Comparison of ENCODE assay signal across 8 mouse cellular contexts in the genomic region with DNA sequence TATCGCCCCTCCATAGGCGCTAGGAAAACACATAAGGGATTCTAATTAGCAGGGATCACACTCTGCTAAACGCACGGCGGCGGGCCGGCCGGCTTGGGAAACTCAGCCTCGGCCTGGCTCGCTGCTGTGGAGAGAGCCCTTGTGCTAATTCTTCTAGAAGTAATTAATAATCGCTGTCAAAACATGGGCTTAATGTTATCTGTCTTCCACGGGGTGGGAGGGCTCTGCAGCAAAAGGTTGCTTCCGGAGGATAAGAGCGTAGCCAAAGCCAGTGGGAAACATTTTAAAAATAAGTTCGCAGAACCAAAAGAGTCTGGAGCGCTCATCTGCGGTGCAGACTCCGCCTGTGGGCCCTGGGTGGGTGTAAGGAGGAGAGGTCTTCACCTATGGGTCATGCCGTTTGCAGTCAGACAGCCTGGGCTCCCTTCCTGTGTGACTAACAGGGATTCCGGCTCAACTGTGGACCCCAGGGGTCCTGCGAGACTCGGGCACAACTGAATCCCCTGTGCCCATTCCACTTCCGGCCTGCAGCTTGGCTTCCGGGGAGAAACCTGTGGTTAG.
DNase-seq lines count a peak whose midpoint lies in the region; ATAC-seq and TF ChIP-seq lines count a peak whose summit lies in the region.

No protein-coding gene starts in this region.

- H3K36me3 ChIP-seq in forebrain, postnatal 0 days (ENCODE audit: insufficient read depth), result no peaks in the 10 kb centered on the region
- H3K36me3 ChIP-seq in intestine, embryonic 14.5 days (ENCODE audit: control insufficient read depth, insufficient read depth, low read length), result no peaks in the 10 kb centered on the region
- no peaks in the 10 kb centered on the region for H3K36me3 ChIP-seq in liver, embryonic 16.5 days (ENCODE audit: control insufficient read depth, insufficient read depth)

- intact Hi-C loops in gastrocnemius, adult 2 months (cut with DNase I), result no loop called here
- intact Hi-C loops in gastrocnemius, postnatal 14 days (cut with DNase I; ENCODE audit: low total_unique reads), result no loop called here

- no peak for TF ChIP-seq CTCF in gastrocnemius, adult 2 months (IDR thresholded peaks at IDR 0.05)
- no peak for TF ChIP-seq CTCF in forebrain, postnatal 0 days (IDR thresholded peaks at IDR 0.05; ENCODE audit: low read depth)

- WGBS in forebrain, postnatal 0 days, result 8% methylated on average over 24 of the region's 24 CpGs
- 13% methylated on average over 24 of the region's 24 CpGs for WGBS in intestine, embryonic 14.5 days
- 10% methylated on average over 24 of the region's 24 CpGs for WGBS in liver, embryonic 16.5 days (ENCODE audit: insufficient replicate concordance)

- DNase-seq in gastrocnemius, adult 2 months, result no peak
- no peak for DNase-seq in gastrocnemius, postnatal 14 days
- DNase-seq in adrenal gland, postnatal 36 days, result peak; percentile 28 to 41
- peak; percentile 18 for DNase-seq in forebrain, postnatal 0 days
- DNase-seq in intestine, embryonic 14.5 days (ENCODE audit: low spot score), result peak; percentile 60
- DNase-seq in retina, postnatal 1 day, result peak; percentile 62
- no peak for DNase-seq in B cell, adult 2 months

- H3K9me3 ChIP-seq in forebrain, postnatal 0 days (ENCODE audit: low read length), result no peaks in the 10 kb centered on the region
- no peaks in the 10 kb centered on the region for H3K9me3 ChIP-seq in intestine, embryonic 14.5 days (ENCODE audit: control insufficient read depth, low read length)
- no peaks in the 10 kb centered on the region for H3K9me3 ChIP-seq in liver, embryonic 16.5 days (replicated peaks; ENCODE audit: control insufficient read depth, low read length)

- peak overlapping the region; percentile 54 for H3K4me2 ChIP-seq in forebrain, postnatal 0 days (ENCODE audit: low read depth)
- H3K4me2 ChIP-seq in intestine, embryonic 14.5 days (ENCODE audit: low read length), result peak overlapping the region; percentile 49
- peak overlapping the region; percentile 54 for H3K4me2 ChIP-seq in liver, embryonic 16.5 days (ENCODE audit: low read depth, low read length)

- H3K27ac ChIP-seq in gastrocnemius, adult 2 months, result peak overlapping the region; percentile 72
- no peak overlapping the region for H3K27ac ChIP-seq in forebrain, postnatal 0 days (ENCODE audit: low read depth, low read length)
- H3K27ac ChIP-seq in intestine, embryonic 14.5 days (ENCODE audit: low read depth), result no peak overlapping the region
- H3K27ac ChIP-seq in liver, embryonic 16.5 days (ENCODE audit: low read length), result no peak overlapping the region

- H3K9ac ChIP-seq in forebrain, postnatal 0 days, result 0 out of 2 replicates have a peak overlapping the region, but pooled peaks have one; percentile 19
- 0 out of 2 replicates have a peak overlapping the region, but pooled peaks have one; percentile 3 for H3K9ac ChIP-seq in intestine, embryonic 14.5 days (ENCODE audit: low read length)
- peak overlapping the region; percentile 30 for H3K9ac ChIP-seq in liver, embryonic 16.5 days (ENCODE audit: low read depth, low read length)

- 0 out of 2 replicates have a peak, but pooled peaks cover 4% of the 10 kb centered on the region for H3K27me3 ChIP-seq in forebrain, postnatal 0 days (ENCODE audit: insufficient read depth, low read length)
- no peaks in the 10 kb centered on the region for H3K27me3 ChIP-seq in intestine, embryonic 14.5 days (replicated peaks; ENCODE audit: control insufficient read depth, insufficient read depth, low read length)
- no peaks in the 10 kb centered on the region for H3K27me3 ChIP-seq in liver, embryonic 16.5 days (ENCODE audit: control insufficient read depth, insufficient read depth, low read depth, low read length)

- H3K4me3 ChIP-seq in gastrocnemius, adult 2 months, result peak overlapping the region; percentile 54
- peak overlapping the region; percentile 30 for H3K4me3 ChIP-seq in forebrain, postnatal 0 days (ENCODE audit: low read depth, low read length)
- H3K4me3 ChIP-seq in intestine, embryonic 14.5 days (ENCODE audit: low read depth, low read length), result peak overlapping the region; percentile 14; the same call in 1 of the 2 replicates
- peak overlapping the region; percentile 20 for H3K4me3 ChIP-seq in liver, embryonic 16.5 days (ENCODE audit: low read depth, low read length)

- H3K4me1 ChIP-seq in forebrain, postnatal 0 days (ENCODE audit: insufficient read depth), result peaks cover 7% of the 10 kb centered on the region; the same call in 1 of the 2 replicates
- H3K4me1 ChIP-seq in intestine, embryonic 14.5 days (replicated peaks; ENCODE audit: control insufficient read depth, insufficient read depth, low read length), result 0 out of 2 replicates have a peak, but pooled peaks cover 6% of the 10 kb centered on the region
- H3K4me1 ChIP-seq in liver, embryonic 16.5 days (ENCODE audit: control insufficient read depth, low read depth, low read length), result peaks cover 2% of the 10 kb centered on the region; the same call in 1 of the 2 replicates

- ATAC-seq in forebrain, postnatal 0 days, result peak; percentile 32; the same call in 1 of the 2 replicates
- no peak for ATAC-seq in intestine, embryonic 14.5 days (replicated peaks; ENCODE audit: low FRiP score, low TSS enrichment, low read depth)
- peak; percentile 78 for ATAC-seq in liver, embryonic 16.5 days (ENCODE audit: low read depth)

Comparison
In these comparisons a context has a peak if more than half of its experiments do, and no peak if none do; other contexts are left out.
1. DNase-seq: peak in adrenal gland, postnatal 36 days (2 of 2), forebrain, postnatal 0 days (single experiment), intestine, embryonic 14.5 days (single experiment) and retina, postnatal 1 day (single experiment); none in gastrocnemius, adult 2 months (single experiment), gastrocnemius, postnatal 14 days (single experiment) and B cell, adult 2 months (0 of 2).
2. Peak in every context shown above with its lines, with median percentiles within 50 percentile points of each other: H3K4me3 ChIP-seq, H3K4me2 ChIP-seq and H3K9ac ChIP-seq.